Mouse (Mus musculus) embryonic facial prominence, embryonic 11.5 days (tissue): ENCODE measurements around the gene Gm49322. TPM values are rescaled to one million over a fixed set of nuclear protein-coding genes. Genes with fewer than 3 reads are reported as not detected.
"Not testable (repeated sequence)": the region's sequence is repeated elsewhere in the genome, so short reads cannot be mapped to it uniquely, and the experiment has no call there.

Experiments
- ATAC-seq: fragments of 200-750 bp; cut with Nextera tagmentation; replicated peaks from 2 replicates; pipeline ENCODE4 v1.8.0; 2017; ENCODE audit warnings: low read depth; ENCODE audit not compliant: insufficient number of reproducible peaks, low FRiP score, low TSS enrichment
- DNase-seq: peaks from one replicate; pipeline ENCODE4 v3.0.0-alpha.2; 2015; ENCODE audit warnings: low spot score
- H3K27ac ChIP-seq: fragments of 300-500 bp; sonication (generic); replicated peaks from 2 replicates; pipeline ENCODE4 v1.5.1; 2014; ENCODE audit warnings: mild to moderate bottlenecking, low read depth, low read length, control low read depth
- H3K27me3 ChIP-seq: fragments of 300-500 bp; sonication (generic); 2 replicates; pipeline ENCODE4 v1.6.1; 2014; ENCODE audit warnings: mild to moderate bottlenecking, low read length, moderate library complexity, mixed read lengths; ENCODE audit not compliant: control insufficient read depth, insufficient read depth
- H3K36me3 ChIP-seq: fragments of 300-500 bp; sonication (generic); replicated peaks from 2 replicates; pipeline ENCODE4 v1.6.1; 2014; ENCODE audit warnings: low read depth, mild to moderate bottlenecking, low read length, moderate library complexity, mixed read lengths; ENCODE audit not compliant: control insufficient read depth, insufficient read depth
- H3K4me1 ChIP-seq: fragments of 300-500 bp; sonication (generic); 2 replicates; pipeline ENCODE4 v1.6.1; 2014; ENCODE audit warnings: low read length, mixed read lengths; ENCODE audit not compliant: control insufficient read depth, insufficient read depth
- H3K4me2 ChIP-seq: fragments of 300-500 bp; sonication (generic); 2 replicates; pipeline ENCODE4 v1.6.1; 2014; ENCODE audit warnings: low read depth, mild to moderate bottlenecking, control low read depth, low read length, moderate library complexity
- H3K4me3 ChIP-seq: fragments of 300-500 bp; sonication (generic); 2 replicates; pipeline ENCODE4 v1.5.1; 2014; ENCODE audit warnings: low read depth, low read length, control low read depth
- H3K9ac ChIP-seq: fragments of 300-500 bp; sonication (generic); replicated peaks from 2 replicates; pipeline ENCODE4 v1.6.1; 2014; ENCODE audit warnings: mild to moderate bottlenecking, control low read depth, low read length
- H3K9me3 ChIP-seq: fragments of 300-500 bp; sonication (generic); replicated peaks from 2 replicates; pipeline ENCODE4 v1.6.1; 2016; ENCODE audit warnings: mild to moderate bottlenecking, low read length, inconsistent platforms, mixed read lengths; ENCODE audit not compliant: control insufficient read depth
- WGBS: fragments of 180-500 bp; shearing (Covaris S2); extraction: QIAGEN DNeasy Blood & Tissue Kit; methylation state at CpG from one replicate; pipeline ENCODE4 v1.1.7; 2014; 5-methylcytosine and 5-hydroxymethylcytosine counted together
- polyA plus RNA-seq: library from polyadenylated mRNA; unstranded; fragments of >200 nt; fragmentation: Nextera tagmentation; extraction: Ambion mirVana; gene quantifications from 2 replicates; pipeline ENCODE4 v1.2.1, GENCODE M21; 2014

Gm49322 gene
- polyA plus RNA-seq, 1 experiment from 2014 or later = 1.4 TPM

DNA sequence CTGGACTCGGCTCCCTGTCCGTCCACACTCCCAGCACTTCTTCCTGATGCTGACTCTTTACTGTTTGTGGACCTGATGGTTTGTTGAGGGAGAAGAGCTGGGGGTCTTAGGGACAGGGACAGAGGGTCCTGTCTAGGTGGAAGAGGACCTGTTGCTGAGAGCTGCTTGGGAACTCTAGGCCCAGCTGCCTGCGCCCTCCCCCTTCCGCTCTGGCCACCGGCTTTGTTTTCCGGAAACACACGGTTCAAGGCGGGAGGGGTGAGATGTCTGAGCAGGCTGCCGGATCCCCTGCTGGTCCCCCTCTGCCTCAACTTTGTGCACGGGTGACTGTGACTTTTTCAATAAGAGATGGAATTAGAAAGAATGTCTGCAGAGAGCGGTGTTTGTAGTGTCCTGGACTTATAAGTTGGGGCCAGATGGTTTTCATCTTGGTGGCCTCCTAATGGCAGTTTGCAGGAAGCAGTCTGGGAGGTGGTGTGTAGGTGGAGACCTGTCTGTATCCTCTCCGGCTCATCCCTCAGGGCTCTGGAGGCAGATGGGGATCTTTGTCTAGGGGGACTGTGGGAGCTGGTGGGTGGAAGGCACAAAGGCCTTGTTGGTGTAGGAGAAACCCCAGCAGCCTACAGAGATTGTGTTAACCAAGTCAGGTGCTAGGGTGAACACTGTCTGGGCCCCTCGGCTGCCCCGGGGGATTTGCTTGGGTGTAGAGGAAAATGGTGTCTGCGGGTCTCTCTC is 17.8 kb downstream of the Gm49322 start:
- no peaks in the 10 kb centered on the region for H3K27me3 ChIP-seq
- H3K27ac ChIP-seq = peak overlapping the region; percentile 82
- peak overlapping the region; percentile 84 for H3K9ac ChIP-seq
- H3K4me2 ChIP-seq = peak overlapping the region; percentile 85
- no peaks in the 10 kb centered on the region for H3K9me3 ChIP-seq
- H3K4me3 ChIP-seq = peak overlapping the region; percentile 90
- H3K36me3 ChIP-seq = no peaks in the 10 kb centered on the region
- H3K4me1 ChIP-seq = peaks cover 4% of the 10 kb centered on the region; the same call in 1 of the 2 replicates
- 13% methylated on average over 15 of the region's 15 CpGs for WGBS
- ATAC-seq (no peak), DNase-seq (peak; percentile 71)

- Histone ChIP-seq H3K4me1 (peaks cover 7% of the 10 kb centered on the region; the same call in 1 of the 2 replicates), H3K27me3 (no peaks in the 10 kb centered on the region), H3K36me3 (peaks cover 2% of the 10 kb centered on the region; the same call in 1 of the 2 replicates), H3K9ac (no peak overlapping the region), H3K4me2 (no peak overlapping the region), H3K9me3 (no peaks in the 10 kb centered on the region), H3K27ac (no peak overlapping the region), H3K4me3 (no peak overlapping the region)
- 95% methylated on average over 4 of the region's 4 CpGs for WGBS
- ATAC-seq = no peak
- no peak for DNase-seq
These were observed 19.9 kb downstream of the Gm49322 start for GRCm38 (mm10) chr10:80625764-80626163.

DNA sequence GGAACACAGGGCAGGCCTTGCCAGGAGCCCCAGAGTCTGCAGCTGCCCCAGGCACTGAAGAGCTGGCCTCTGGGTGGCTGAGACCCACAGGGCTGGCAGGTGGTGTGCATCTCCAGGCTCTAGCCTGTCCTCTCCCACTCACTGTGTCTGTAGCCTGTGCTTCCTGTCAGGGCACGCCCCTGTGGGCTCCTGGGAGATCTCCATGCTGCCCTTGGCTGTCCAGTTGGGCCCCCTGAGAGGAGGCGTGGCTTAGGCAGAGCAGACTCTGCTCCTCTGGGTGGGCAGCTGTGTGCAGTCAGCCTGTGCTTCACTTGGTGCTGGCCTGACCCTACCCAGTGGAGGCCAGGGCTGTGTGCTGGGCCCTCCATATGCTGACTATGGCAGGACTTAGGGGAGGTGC is 21.9 kb downstream of the Gm49322 start:
- no peak overlapping the region for H3K27ac ChIP-seq
- H3K4me3 ChIP-seq = no peak overlapping the region
- H3K27me3 ChIP-seq = no peaks in the 10 kb centered on the region
- H3K4me1 ChIP-seq = peaks cover 7% of the 10 kb centered on the region; the same call in 1 of the 2 replicates
- H3K4me2 ChIP-seq = no peak overlapping the region
- H3K9me3 ChIP-seq = no peaks in the 10 kb centered on the region
- 66% methylated on average over 2 of the region's 2 CpGs for WGBS
- DNase-seq (no peak), ATAC-seq (0 out of 2 replicates have a peak, but pooled peaks have one; percentile 36)
- peaks cover 2% of the 10 kb centered on the region; the same call in 1 of the 2 replicates for H3K36me3 ChIP-seq
- H3K9ac ChIP-seq = 0 out of 2 replicates have a peak overlapping the region, but pooled peaks have one; percentile 1

DNA sequence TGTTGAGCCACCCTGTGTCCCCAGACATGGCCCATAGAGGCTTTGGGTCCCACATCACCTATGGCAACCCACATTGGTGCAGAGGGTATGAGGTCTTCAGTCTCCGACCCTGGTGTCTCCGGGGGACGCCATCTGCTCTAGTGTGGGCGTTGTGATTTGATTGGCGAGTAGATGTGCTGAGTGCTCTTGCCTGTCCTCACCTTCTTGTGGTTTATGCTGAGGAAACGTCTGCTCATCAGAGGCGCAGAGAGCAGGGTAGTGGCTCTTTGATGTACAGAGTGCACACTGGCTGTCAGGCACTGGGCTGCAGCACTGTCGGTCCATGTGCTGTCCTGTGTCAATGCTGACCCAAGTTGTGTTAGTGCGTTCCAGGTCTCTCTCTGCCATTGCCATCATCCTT is 23.1 kb downstream of the Gm49322 start:
- no peak for ATAC-seq
- Histone ChIP-seq H3K36me3 (peaks cover 2% of the 10 kb centered on the region; the same call in 1 of the 2 replicates), H3K27ac (no peak overlapping the region), H3K4me1 (peaks cover 5% of the 10 kb centered on the region; the same call in 1 of the 2 replicates), H3K4me3 (no peak overlapping the region), H3K9ac (no peak overlapping the region), H3K9me3 (no peaks in the 10 kb centered on the region), H3K27me3 (no peaks in the 10 kb centered on the region), H3K4me2 (no peak overlapping the region)
- WGBS = 87% methylated on average over 9 of the region's 9 CpGs
- no peak for DNase-seq

DNA sequence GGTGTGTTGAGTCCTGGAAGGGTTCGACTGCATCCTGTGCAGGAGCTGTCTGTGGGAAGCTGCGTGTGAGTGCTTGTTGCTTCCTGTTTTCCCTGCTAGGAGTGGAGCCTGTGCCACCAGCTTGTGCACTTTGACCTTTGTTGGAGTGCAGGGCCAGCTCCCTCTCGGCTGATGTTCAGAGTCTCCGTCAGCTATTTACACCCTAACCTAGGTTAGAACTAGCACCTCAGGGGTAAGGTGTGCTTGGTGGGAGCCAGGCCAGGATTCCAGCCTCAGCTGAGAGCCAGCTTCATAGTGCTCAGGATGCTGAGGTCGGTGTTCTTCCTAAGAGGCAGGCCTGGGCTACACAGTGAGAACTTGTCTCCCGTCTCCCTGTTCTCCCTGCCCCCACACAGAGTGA is 29.5 kb downstream of the Gm49322 start:
- 83% methylated on average over 6 of the region's 6 CpGs for WGBS

GRCm38 (mm10) chr10:80646936-80647335 is 41.1 kb downstream of the Gm49322 start:
- no peak for ATAC-seq

More for the DNA sequence above, 29.5 kb downstream of the Gm49322 start:
- Histone ChIP-seq H3K4me1 (no peaks in the 10 kb centered on the region), H3K27ac (no peak overlapping the region), H3K4me2 (no peak overlapping the region), H3K9ac (no peak overlapping the region), H3K27me3 (no peaks in the 10 kb centered on the region), H3K4me3 (no peak overlapping the region), H3K36me3 (peaks cover 37% of the 10 kb centered on the region), H3K9me3 (no peaks in the 10 kb centered on the region)
- no peak for DNase-seq
- no peak for ATAC-seq

DNA sequence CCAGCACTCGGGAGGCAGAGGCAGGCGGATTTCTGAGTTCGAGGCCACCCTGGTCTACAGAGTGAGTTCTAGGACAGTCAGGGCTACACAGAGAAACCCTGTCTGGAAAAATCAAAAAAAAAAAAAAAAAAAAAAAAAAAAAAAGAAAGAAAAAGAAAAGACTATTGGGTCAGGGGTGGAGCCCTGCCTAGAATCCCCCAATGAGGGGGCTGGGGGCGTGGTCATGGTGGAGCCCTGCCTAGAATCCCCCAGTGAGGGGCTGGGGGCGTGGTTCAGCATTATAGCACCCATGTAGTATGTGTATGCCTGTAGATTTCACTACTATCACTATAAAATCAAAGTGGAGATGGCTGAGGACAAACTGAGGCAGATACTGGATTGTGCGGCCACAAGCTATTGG is 44.1 kb downstream of the Gm49322 start:
- H3K27me3 ChIP-seq, H3K9me3 ChIP-seq, DNase-seq, H3K4me3 ChIP-seq, H3K36me3 ChIP-seq, H3K9ac ChIP-seq, H3K4me1 ChIP-seq, H3K27ac ChIP-seq, H3K4me2 ChIP-seq, ATAC-seq: not testable (repeated sequence)
- WGBS = 86% methylated on average over 6 of the region's 6 CpGs

More at GRCm38 (mm10) chr10:80646936-80647335, 41.1 kb downstream of the Gm49322 start:
- H3K36me3 ChIP-seq = peaks cover 16% of the 10 kb centered on the region
- DNase-seq = no peak
- H3K27ac ChIP-seq = no peak overlapping the region
- no peak overlapping the region for H3K4me2 ChIP-seq
- no peak overlapping the region for H3K9ac ChIP-seq
- 90% methylated on average over 10 of the region's 10 CpGs for WGBS
- no peaks in the 10 kb centered on the region for H3K4me1 ChIP-seq
- H3K4me3 ChIP-seq = no peak overlapping the region
- no peaks in the 10 kb centered on the region for H3K27me3 ChIP-seq
- H3K9me3 ChIP-seq = no peaks in the 10 kb centered on the region

DNA sequence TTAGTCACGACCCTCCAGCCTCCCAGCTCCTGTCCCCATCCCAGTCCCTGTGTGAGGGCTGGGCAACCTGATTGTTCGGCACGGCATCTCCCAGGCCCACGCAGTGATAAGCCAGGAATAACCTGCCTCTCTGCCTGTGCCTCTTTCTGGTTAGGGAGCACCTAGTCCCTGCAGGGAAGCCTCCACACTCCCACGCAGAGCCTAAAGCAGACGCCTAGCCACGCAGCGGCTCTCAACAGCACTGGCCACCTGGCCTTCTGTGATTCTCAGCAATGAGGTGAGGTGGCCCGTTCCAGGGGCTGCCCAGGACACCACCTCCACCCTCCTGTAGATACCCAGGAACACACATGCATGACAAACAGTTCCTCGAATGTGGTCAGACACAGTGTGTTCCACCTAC is 44.6 kb downstream of the Gm49322 start:
- H3K9me3 ChIP-seq = no peaks in the 10 kb centered on the region
- ATAC-seq (no peak), DNase-seq (no peak)
- H3K4me3 ChIP-seq = no peak overlapping the region
- 92% methylated on average over 10 of the region's 10 CpGs for WGBS
- H3K27me3 ChIP-seq = no peaks in the 10 kb centered on the region
- no peak overlapping the region for H3K9ac ChIP-seq
- H3K4me1 ChIP-seq = peaks cover 2% of the 10 kb centered on the region; the same call in 1 of the 2 replicates
- H3K36me3 ChIP-seq = no peaks in the 10 kb centered on the region; the same call in 1 of the 2 replicates
- H3K27ac ChIP-seq = no peak overlapping the region
- H3K4me2 ChIP-seq = no peak overlapping the region
